Mouse (Mus musculus): Measurements from ENCODE around the gene Shkbp1.

Shkbp1 gene

DNA sequence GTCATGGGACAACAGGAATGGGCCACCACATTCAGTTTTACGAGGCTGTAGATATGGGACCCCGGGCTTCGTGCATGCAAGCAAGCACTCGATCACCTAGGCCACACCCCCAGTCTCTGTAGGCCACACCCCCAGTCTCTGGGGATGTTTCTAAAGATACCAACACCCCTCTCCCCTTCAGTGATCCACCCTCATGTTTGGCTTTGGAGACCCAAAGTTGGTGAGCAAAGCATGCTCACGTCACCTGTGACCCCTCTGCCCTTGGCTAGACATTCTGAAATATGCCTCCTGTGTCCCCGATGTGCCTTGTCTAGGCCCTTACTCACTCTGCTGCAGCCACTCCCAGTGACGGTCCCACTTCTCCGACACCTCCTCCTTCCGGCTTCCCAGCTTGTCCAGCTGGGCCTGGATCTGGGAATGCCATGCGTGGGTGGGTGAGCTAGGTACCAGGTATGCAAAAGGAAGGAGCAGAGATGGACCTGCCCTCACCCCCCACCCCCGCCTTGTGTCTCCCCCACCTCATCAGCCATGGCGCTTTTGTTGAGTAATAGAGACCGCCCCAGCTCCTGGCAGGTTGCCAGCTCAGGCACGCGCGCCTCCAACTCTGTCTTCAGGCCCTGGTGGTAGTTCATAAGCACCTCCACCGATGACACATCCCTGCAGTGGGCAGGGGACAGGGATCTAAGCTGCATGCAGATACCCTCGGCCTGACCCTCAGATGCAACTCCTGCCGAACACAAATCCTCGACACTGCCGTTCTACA lies 10.4 kb upstream of the Shkbp1 start:
- no peak for DNase-seq (ENCODE audit: low spot score)

DNA sequence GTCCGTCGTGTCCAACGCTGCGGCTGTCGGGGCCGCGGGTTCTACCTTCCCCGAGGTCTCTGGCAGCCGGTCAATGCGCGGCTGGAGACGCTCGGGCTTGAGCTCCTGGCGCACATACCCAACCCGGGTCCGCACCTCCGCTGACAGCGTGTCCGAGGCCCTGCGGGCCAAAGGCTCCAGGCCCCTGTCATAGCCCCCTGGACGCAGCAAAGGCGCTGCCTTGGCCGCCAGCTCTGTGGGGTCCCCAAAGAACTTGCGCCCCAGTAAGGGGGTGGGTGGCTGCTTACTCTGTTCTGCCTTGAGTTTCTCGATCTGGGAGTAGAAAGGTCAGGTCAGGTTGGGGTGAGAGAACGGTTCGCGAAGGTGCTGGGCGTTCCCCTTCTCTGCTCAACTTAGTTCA lies 8.6 kb upstream of the Shkbp1 start:
- no peak for DNase-seq (ENCODE audit: low spot score)

DNA sequence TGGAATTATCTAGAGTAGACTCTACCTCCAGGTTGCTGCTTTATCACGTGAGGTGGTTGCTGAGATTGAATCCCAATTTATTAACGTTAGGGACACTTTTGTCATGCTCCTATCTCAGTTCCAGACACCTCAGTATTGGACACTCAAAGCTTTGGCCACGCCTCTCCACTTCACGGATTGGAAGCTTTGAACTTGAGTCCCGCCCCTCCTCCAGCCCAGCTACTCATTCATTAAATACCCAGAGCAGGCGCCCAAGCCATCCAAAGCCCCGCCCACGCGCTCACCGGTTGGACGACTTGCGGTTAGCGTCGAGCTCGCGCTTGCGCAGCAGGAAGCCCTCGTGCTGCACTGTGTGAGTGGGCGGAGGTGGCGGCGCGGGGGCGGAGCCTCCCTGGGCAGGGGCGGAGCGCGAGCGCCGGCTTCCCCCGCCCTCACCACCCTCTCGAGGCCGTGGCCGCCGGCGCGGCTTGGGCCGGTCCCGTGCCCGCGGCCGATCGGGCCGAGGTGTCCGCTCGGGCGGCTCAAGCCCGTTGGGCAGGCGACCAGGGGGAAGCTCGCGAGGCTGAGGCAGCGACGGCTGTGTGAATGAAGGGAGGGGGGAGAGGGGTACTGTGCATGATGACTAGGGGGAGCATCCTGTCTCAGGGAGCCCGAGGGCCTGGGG lies 5.6 kb upstream of the Shkbp1 start:
- peak; percentile 98 for DNase-seq (ENCODE audit: low spot score)

DNA sequence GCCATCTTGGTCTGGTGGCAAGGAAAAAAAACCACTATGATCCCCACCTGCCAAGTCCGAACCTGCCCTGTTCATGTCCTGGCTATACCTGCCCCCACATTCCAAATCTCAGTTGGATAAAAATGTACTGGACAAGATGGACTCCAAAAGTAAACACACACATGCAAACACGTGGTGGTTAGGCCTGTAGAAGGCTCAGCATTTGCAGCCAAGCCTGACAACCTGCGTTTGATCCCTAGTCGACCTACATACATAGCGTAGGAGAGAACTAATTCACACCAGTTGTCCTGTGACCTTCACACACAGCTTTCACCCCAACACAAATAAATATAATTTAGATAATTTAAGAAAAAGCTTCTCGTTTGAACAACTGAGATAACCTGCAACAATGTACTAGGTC lies 4.9 kb upstream of the Shkbp1 start:
- no peak for DNase-seq (ENCODE audit: low spot score)

DNA sequence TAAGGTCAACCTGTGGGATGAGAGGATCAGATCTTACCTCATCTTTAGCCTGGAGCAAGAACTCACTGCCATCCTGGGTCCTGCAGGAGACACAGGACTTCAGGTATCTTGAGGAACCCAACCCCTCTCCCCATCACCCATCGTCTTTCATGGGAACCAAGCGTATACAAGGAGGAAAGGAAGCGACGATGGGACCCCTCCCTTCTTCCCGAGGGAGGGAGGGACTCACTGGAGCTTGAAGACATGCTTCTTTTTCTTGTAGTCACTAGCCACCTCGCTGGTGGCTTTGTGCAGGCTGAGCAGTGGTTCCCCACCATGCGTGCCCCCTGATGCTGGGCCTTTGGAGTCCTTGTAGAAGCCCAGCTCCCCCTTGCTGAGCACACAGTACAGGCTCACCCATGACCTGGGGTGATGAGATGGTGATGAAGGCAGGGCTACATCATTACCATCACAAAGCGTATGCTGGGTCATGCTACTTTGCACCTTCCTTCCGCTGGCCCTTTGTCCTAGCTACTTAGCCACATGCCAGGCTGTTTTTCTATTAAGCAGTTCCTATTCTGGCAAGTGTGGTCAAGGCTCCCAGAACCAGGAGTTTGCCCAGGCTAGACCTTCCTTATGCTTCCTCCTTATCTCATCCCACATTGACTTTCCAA lies 4.0 kb upstream of the Shkbp1 start:
- no peak for DNase-seq (ENCODE audit: low spot score)

DNA sequence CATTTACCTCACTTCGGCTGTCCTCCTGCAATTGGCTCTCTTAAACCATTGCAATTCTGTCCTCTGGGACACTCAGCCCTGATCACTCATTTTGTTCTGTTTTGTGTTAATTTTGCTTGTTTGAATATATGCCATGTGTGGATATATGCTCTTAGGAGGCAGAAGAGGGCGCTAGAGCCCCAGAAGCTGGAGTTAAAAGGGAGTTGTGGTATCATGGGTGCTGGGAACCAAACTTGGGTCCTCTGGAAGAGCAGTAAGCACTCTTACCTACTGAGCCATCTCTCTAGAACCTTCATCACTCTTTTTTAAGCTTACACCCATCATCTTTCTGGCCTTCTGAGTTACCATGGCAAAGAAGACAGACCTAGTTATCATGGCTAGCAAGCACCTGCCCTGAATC lies 3.3 kb upstream of the Shkbp1 start:
- DNase-seq (ENCODE audit: low spot score), result no peak

DNA sequence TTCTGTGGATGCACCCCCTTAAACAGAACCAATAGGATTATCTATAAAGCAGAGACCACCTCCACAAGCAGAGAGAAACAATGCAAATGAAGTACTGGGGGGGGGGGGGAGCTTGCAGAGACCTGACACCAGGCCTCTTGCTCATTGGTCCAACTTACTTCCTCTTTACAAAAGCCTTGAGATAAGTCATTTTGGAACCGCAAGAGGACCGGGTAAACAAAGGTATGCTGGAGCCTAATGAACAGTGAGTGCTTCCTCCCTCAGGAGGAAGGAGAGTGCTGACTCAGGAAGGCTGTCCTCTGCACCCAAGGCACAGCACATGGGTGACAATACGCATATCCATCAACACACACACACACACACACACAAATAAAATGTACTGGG lies 1.8 kb upstream of the Shkbp1 start:
- no peak for DNase-seq (ENCODE audit: low spot score)

DNA sequence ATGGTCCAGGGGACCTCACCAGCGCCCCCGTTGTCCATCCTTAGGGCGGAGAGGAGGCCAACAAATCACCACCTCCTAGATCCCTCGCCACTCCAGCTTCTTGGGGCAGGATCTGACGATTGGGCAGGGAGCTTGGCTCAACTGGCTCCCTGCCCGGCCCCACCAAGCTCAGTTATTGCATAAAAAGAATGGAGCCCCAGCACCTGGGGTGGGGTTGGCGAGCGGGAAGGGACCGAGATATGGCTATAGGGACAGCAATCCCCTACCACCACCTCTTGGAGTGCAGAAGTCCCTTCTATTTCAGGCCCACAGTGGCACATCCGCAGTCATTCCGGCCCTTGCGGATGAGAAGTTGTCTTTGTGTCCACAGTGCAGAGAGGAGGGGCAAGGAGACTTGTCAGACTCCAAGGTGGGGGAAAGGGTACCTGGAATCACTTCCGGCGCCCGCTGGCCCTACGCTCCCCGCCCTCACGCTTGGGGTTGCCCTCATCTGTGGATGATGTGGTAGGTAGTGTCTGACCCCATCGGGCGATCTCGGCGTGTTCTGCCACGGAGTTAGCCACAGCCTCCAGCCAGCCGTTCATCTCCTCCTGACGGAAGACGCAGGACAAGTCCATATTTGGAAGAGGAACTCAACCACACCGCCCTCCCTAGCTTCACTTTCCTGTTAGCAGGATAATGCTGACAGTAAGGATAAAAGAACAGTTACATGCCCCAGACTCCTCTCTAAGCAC lies 1.2 kb upstream of the Shkbp1 start, which contains the start of gene Gm20479:
Gene Gm20479, minus strand, starts transcription at position 559 of the 734 bp plus-strand sequence.
- DNase-seq (ENCODE audit: low spot score), result no peak

DNA sequence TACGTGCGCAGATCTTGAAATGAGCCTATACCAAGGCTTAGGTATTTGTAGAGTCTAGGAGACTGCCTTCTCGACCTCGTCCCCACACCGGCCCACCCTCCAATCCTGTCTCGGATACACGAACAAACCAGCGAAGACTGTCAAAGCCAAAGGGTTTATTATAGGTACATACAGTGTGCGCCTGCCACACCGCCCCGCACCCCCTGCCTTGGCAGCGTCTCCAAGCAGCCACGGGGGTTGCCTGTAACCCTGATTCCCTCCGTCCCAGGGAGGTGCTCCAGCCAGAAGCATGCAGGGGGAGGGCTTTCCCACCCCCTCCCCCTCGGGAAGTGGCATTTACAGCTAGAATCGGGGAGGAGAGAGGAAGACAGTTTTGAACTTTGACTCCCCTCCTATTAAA lies 429 bp upstream of the Shkbp1 start:
- DNase-seq (ENCODE audit: low spot score), result no peak

DNA sequence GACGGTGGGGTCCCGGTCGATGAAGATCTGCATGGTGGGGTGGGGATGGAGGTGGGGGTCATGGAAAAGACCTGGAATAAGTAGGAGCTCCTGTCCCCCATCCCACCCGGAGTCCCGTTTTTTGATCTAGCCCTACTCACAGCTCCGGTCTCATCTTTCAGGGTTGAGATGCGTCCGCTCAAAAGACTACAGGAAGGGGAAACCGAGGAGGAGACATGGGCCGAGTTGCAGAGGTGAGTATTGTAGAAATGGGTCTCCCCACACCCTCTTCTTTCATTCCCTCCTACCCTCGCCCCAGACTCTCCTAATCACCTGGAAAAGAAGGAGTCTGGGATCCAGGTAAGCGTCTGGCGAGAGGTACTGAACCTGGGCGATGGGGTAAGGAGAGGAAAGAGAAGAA lies 558 bp downstream of the Shkbp1 start:
- DNase-seq (ENCODE audit: low spot score), result no peak

DNA sequence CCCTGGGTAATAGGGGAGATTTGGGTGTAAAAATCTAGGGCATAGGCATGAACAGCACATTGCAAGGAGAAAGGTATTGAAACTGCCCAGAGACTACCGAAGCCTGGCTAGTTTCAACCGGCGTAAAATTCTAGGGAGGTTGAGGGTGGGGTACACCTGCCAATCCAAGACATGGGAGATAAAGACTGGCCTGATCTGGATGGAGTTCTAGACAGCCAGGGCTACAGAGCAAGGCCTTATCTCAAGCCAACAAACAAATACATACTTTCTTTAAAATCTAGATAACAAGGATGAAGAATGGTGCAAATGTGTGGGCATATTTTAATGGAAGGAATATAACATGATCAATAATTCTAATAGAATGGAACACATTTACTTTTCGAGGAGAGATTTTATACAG lies 1.0 kb downstream of the Shkbp1 start:
- DNase-seq (ENCODE audit: low spot score), result no peak

DNA sequence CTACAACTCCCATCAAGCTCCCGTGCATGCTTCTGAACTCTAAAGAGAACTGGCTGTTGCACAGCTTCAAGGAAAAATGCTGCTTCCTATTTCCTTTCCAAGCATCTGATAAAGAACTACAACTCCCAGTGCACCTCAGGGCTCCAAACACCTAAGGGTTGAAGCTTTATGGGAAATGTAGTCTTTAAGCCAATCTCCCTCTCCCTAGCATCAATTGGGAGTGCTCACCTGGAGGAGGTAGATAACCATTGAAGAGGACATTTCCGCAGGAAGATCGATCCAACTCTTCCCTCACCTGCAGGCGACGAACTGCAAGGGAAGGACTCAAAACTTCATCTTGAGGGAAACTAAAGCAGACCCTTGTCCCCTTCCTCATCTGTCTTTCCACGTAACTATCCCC lies 1.7 kb downstream of the Shkbp1 start:
- DNase-seq (ENCODE audit: low spot score), result no peak

DNA sequence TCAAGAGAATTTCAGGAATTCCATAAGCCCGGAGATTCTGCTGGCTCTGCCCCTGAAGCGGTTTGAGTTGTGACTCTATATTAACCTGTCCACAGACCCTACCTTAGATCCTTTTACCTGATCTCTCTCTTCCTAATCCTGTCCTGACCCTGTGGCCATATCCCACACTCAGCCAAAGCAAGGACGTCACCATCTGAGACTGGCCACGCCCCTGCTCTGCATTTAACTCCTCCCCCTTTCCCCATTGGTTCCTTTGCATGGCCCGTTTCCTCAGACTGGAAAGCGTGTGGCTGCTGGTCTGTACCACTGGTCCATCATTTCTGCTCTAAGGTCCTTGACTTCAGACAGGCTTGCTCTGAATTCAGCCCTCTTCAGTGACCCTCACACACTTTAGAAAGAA lies 10.4 kb downstream of the Shkbp1 start:
- DNase-seq (ENCODE audit: low spot score), result no peak

DNA sequence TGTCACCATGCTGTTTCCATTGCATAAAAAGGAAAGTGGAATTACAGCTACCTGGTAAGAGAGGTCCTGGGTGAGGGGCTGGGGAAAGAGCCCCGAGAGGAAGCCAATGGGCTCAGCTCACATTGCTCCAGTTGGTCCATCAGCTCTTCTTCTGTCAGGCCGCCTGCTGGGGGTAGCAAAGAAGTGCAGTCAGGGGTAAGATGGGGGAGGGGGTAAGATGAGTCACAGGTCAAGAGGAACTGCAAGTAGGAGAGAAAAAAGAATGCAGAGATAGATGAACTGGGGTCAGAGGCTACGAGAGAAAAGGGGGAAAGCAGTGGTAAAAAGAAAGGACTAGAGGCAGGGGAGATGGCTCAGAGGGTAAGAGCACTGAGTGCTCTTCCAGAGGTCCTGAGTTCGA lies 13.2 kb downstream of the Shkbp1 start:
- DNase-seq (ENCODE audit: low spot score), result peak; percentile 21

DNA sequence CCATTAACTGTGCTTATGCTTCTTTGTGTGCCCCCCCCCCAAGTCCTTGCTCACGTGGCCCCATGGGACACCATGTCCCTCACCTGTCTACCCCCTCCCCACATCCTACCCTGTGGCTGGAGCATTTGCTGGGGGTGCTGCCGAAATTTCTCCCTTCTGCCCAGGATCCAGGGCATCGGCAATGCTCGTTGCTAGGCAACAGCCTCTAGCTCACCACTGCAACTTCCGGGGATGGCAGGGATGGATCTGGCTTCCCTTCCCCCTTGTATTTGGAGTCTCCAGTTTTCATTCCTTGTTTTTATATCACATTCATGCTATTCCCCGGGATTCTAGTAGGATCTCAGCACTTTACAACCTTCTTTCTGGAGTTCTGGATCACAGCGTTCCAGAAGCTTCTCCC lies 16.3 kb downstream of the Shkbp1 start:
- no peak for DNase-seq (ENCODE audit: low spot score)

DNA sequence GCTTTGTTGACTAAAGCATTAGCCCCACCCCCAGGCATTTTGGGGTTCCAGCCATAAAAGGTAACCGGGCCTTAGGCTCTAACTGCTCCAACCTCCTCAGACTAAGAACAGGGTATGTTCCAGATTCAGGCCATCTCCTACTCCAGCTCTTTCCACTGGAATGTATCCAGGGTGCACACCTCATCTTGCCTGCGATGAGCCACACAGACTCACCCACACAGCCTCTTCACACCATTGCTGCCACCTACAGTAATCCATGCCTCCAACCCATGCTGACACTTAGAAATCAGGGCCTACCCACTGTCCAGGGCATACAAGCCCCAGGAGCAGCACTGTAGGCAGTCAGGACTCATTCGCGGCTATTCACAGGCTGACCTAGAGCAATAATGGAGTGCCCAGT lies 16.7 kb downstream of the Shkbp1 start:
- no peak for DNase-seq (ENCODE audit: low spot score)

DNA sequence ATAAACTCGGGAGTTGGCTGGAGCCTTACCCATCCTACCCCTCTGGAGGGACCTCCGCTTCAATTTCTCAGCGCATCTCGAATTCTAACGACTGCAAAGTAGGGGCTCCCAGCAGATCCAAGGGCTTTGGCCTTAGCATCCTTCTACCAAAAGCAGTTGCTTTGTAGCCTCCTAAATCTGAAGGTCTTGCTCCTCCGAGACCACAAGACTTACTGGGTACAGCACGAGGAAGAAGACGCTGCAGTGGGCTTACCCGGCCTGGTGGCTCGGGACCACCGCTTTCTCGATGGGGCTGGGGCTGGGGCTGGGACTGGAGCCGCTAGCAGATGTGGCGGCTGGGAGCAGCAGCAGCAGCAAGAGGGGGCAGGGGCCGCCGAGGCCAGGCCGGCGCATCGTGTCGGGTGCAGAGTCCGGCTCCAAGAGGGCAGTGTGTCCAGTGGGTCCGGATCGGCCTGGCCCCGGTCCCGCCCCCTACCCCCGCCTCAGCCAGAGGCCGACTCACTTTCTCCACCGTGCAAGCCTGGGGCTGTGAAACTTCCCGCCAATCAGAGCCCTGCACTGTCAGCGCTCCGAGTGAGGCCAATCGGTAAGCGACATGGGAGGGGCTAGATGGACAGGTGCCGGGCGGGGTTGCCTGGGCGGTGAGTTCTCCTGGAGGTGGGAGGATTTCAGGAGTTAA lies 18.5 kb downstream of the Shkbp1 start, which contains the start of gene Ltbp4:
Gene Ltbp4, minus strand, starts transcription at position 518 of the 679 bp plus-strand sequence.
- no peak for DNase-seq (ENCODE audit: low spot score)

DNA sequence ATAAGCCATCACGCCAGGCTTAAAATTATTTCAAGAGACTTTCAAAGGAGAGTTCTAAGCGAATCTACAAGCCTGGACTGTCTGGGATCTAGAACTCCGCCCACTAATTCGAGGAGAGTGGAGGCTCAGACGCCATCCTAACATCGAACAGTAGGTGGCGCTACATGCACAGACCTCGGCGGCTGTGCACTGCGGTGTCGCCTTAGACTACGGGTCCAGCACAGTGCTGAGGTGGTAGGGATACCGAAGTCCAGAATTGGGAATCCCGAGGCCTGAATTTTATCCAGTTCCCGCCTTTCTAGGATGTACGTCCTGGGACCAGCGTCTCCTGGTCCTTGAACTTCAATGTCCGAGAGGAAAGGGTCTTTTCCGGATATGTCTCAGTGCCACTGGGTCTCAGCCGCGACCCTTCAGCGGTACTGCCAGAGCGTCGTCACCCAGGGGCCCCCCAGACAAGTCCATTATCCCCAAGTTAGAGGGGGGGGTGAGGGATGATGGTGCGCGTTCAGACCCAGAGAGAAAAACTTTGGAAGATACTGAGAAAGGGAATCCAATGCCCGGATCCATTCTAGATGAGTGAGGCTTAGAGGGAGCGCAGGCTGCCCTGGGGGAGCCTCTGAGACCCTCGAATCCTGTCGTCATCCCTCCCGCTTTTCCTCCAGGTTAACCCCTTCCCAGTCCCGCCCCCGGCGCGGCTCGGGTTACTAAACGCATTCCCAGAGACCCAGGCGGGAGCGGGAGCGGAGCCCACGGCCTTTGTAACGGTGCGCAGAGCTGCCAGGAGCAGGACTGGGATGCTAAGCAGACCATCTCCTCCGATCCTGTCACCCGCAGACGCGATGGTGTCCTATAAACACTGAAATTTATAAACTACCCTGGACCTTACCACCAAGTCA lies 19.6 kb downstream of the Shkbp1 start:
- peak; percentile 83 for DNase-seq (ENCODE audit: low spot score)

DNA sequence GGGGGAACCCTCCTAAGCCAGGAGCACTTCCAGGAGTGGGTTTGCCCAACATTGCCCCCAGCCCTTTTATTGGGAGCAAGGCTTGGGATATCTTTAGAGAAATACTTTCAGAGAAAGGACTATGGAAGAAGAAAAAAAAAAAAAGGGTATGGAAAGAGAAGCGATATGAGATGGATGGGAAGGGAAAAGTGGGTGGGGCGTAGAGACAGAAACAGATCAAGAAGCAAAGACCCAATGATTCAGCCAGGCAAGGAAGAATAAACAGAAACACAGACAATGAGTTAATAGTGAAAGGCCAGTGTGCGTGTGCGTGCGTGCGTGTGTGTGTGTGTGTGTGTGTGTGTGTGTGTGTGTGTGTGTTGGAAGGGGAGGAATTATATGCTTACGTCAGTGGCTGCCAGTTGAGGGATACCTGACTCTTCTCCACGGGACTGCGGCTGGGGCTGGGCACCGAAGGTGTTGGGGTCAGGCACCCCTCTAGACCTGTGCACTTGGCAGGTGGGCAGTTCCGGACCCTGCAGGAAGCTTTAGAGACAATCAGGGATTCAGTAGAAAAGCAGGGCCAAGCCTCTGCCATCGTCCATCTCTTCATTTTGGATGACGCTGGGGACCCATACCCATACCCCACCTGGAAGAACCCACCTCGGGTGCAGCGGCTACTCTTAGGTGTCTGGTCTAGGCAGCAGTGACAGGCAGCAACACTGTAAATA lies 20.7 kb downstream of the Shkbp1 start:
- DNase-seq (ENCODE audit: low spot score), result no peak

DNA sequence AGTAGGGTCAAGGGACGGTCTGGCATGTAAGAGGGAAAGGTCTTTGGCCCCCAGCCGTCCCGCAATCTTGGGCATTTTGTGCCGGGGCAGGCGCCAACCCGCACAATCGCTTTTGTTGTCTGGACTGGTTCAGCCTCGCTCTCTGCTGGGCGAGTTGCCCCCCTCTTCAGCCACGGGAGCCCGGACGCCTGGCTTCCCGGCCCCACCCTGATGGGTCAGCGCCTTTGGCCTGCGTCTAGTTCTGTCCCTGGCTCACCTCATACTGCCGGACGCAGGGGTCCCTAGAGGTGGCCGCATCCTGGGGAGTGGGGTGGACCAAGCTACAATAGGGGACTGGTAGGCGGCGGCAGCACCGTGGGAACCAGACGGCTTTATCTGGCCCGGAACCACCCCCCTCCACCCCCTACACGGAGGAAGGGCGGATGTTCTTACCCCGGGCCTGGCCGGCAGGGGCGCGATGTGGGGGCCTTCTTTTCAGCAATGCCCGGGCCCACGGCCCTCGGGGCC lies 21.4 kb downstream of the Shkbp1 start:
- no peak for DNase-seq (ENCODE audit: low spot score)

Data from adipocyte (in vitro differentiated cells).